12 mouse cellular contexts compared by ENCODE assay signal in the genomic region with DNA sequence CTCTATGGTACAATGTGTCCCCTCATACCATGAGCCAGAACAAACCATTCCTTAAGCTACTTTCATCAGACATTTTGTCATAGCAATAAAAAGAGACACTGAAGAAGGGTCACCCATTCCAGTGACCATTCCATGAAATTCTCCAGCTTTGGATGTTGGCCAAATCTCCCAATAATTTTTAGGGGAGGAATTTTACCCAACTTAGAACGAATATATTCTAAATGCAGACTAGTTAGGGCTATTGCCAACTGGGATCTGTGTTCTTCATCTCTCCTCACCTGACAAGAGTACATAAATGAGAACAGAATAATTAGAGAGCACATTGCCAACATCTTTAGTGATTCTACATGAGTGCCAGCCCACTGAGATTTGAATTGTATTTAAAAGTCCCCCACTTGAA. TPM values are rescaled to one million over a fixed set of nuclear protein-coding genes. Genes with fewer than 3 reads are reported as not detected.
ATAC-seq lines count a peak whose summit lies in the region.
"Had no signal": no experiment of that assay in that cellular context is flagged by ENCODE, and none has a peak within 500 bp of the region (broad histone marks: within the 10 kb centered on the region; RNA-seq: fewer than 3 reads in every experiment).

A gene (plus strand): TSS at position 301 of the 400 bp plus-strand sequence.

- H3K9me3 ChIP-seq in megakaryocyte, embryonic 14.5 days = peaks cover 9% of the 10 kb centered on the region; the same call in 1 of the 2 replicates

- H3K4me1 ChIP-seq in megakaryocyte, embryonic 14.5 days = no peaks in the 10 kb centered on the region

- H3K36me3 ChIP-seq in megakaryocyte, embryonic 14.5 days (replicated peaks; ENCODE audit: low read length) = no peaks in the 10 kb centered on the region
- H3K36me3 ChIP-seq: G1E had no signal

- H3K4me3 ChIP-seq in megakaryocyte, embryonic 14.5 days (replicated peaks) = peak within 1 kb of the TSS; percentile 59

- H3K27me3 ChIP-seq in megakaryocyte, embryonic 14.5 days (replicated peaks) = no peaks in the 10 kb centered on the region
- H3K27me3 ChIP-seq: Patski had no signal

- no peak for ATAC-seq in megakaryocyte, adult 5-6 weeks (ENCODE audit: poor library complexity, severe bottlenecking)
- ATAC-seq: activated CD4-positive, CD25-positive, alpha-beta regulatory T cell, adult 4 months; CD4-positive, CD25-positive, alpha-beta regulatory T cell, adult 4 months; Patski had no signal

RNA-seq across cellular contexts. Expression of the gene that starts here (rescaled TPM):
- polyA plus RNA-seq in megakaryocyte, embryonic 14.5 days (2012; ENCODE audit: insufficient read depth, low replicate concordance) = not detected in 2 replicates
- not detected in 2 replicates for total RNA-seq in megakaryocyte, adult 5-6 weeks (2015)
- 0.18 TPM in 1 of 2 replicates, not detected in the other for total RNA-seq in megakaryocyte, adult 5-6 weeks (2017)
- total RNA-seq: CH12.LX, ES-E14, MEL had no signal
- polyA plus RNA-seq: brain, embryonic 14.5 days; C2C12; cerebellum, adult 2 months; G1E; Patski had no signal
